Mouse (Mus musculus) left cerebral cortex, postnatal 10 days (tissue): ENCODE measurements around the gene Cmpk2. TPM values are rescaled to one million over a fixed set of nuclear protein-coding genes. Genes with fewer than 3 reads are reported as not detected.
"Not testable (repeated sequence)": the region's sequence is repeated elsewhere in the genome, so short reads cannot be mapped to it uniquely, and the experiment has no call there.

Experiments
- DNase-seq, 2 experiments: peaks; one replicate each; pipeline ENCODE4 v3.0.0; 2021 to 2022; ENCODE audit warnings: low spot score in 2 of 2, mixed read lengths in 1 of 2; ENCODE audit errors: extremely low spot score in 1 of 2
- intact Hi-C: fragments of 180-260 bp; cut with DNase I; formaldehyde crosslinking; loops from one replicate; pipeline ENCODE4 v1.15.1; 2025
- total RNA-seq, 2 experiments: library from RNA; stranded (reverse); gene quantifications; 2 replicates each; pipeline ENCODE4 v1.2.3; 2021

Gene Cmpk2
- total RNA-seq, 2 experiments from 2014 or later: 23.6 to 23.8 TPM

- no peak for DNase-seq
- intact Hi-C loops: no loop called here
These were observed 4.7 kb downstream of the Cmpk2 start for GRCm38 (mm10) chr12:26473746-26474145.

DNA sequence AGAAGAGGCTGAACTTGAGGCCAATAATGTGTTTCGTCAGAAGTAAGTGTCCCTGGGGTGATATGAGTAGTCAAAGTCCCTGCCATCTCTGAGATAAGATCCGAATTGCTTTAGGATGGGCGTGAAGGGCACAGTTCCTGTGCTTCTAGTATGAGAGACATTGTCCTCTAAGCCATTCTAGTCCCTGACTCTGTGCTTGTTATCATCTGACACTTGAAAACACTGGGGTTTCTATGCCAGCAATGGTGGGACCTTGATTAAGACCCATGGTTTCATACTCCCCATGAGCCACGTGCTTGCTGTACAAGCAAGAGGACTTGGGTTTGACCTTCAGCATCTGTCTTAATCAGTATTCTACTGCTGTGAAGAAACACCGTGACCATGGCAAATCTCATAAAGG lies 8.2 kb downstream of the Cmpk2 start:
- intact Hi-C loops: no loop called here
- no peak for DNase-seq

GRCm38 (mm10) chr12:26478196-26479004 lies 9.4 kb downstream of the Cmpk2 start:
- DNase-seq: no peak
- intact Hi-C loops: no loop called here

GRCm38 (mm10) chr12:26485738-26486580 lies 17.0 kb downstream of the Cmpk2 start:
- intact Hi-C loops: not testable (repeated sequence)

GRCm38 (mm10) chr12:26487874-26488616 lies 19.0 kb downstream of the Cmpk2 start:
- DNase-seq: peak in 1 of 2 experiments; percentile 72
- intact Hi-C loops: no loop called here

More at GRCm38 (mm10) chr12:26485738-26486580, 17.0 kb downstream of the Cmpk2 start:
- DNase-seq: not testable (repeated sequence)

GRCm38 (mm10) chr12:26488617-26489274 lies 19.7 kb downstream of the Cmpk2 start:
- intact Hi-C loops: no loop called here
- no peak for DNase-seq

DNA sequence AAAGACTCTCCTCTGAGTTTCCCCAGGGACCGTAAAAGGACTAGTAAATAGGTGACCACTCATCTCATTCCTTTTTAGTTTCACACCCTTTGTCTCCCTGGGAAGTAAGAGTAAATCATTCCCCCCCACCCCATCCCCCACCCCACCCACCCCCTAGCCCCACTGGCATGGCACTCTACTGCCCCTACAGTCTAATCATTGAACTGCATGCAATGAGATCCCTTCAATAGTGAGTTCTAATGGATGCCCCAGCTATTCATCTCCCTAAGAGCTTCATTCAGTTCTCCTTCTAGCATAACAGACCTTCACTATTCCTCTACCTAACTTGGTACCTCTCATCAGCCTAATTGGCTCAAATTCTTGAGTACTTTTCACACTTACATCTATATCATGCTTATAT lies 20.9 kb downstream of the Cmpk2 start:
- intact Hi-C loops: no loop called here
- no peak for DNase-seq

DNA sequence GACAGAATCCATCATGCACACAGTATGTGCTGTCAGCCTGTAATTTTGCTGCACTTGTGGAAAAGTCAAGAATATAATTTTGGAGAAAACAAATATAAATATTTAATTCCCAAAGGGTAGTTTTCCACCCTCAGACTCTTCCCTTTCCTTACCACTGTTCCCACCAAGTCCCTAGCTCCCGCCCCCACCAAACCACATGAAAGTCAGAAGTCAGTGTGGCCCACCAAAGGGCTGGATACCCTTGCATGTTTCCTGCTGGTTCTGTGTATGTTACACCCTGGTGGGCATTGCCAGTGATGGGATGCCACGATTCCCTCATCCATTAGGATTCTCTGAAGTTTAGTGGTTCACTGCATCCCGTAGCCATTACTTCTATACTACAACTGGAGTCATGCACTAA lies 32.0 kb downstream of the Cmpk2 start:
- no peak for DNase-seq
- intact Hi-C loops: no loop called here

DNA sequence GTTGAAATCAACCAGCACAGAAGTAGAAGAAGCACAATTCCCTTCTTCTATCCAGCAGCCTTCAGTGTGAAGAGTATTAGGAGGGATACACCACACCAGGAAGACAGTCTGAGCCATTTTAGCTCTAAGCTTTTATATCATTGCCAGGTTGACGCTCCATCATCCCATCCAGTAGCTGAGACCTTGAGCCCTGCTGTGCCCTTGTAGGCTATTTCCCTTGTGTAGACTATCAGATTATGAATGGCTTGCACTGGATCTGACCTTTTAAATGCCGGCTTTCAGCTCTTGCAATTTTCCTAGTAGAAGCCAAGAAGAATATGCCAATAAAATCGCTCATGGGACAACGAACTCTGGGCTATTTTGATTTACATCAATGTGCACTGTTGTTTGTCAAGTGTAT lies 42.0 kb downstream of the Cmpk2 start:
- intact Hi-C loops: no loop called here
- DNase-seq: no peak

DNA sequence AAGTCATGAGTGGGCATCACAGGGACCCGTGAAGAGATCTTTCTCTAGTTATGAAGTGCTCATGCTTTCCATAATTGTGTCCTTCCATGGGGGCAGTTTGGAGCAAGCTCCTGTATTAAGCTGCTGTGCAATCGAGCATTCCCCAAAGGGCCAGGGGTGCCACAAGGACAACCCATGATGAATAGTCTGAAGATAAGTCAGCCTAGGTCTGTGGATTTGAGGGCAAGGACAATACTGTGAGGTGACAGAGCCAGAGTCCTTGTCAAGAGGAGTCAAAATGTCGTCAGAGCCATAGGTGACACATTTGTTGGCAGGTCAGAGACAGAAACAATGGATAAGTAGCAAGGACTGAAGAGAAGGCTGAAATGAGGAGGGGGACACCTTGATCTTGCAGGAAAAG lies 49.2 kb downstream of the Cmpk2 start:
- no peak for DNase-seq
- intact Hi-C loops: no loop called here

DNA sequence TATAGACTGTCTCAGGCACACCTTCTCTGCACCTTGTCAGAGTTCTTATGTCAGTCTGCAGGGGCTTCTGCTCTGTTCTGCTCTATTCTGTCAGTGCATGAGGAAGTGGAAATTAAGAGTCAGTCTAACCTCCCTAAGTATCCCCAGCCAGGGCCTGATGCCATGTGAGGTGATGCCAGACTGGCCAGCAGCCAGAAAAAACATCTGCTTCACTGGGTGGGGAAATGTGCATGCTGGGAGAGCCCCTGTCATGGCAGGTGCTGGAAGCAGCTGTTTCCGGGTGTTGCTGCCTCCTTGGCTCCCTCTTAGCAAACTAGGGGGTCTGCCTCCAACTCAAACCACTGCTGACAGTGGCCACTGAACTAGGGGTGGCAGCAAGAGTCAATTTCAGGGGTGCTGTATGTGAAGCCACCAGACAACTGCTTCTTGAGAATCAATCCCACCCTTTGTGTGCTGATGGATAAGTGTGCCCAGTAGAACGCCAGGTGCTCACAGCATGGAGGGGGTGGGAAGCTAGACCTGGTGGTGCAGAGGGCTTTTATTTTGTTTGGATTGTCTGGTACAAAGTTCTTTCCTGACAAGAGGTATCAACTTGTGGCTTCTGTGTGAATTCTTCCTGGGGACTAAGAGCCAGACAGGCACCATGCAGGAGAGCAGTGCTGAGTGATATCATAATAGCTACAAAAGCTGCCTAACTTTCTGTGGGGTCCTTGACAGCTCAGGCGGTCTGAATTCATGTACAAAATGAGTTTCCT lies 56.1 kb downstream of the Cmpk2 start:
- intact Hi-C loops: no loop called here
- DNase-seq: peak; percentile 45 to 77

DNA sequence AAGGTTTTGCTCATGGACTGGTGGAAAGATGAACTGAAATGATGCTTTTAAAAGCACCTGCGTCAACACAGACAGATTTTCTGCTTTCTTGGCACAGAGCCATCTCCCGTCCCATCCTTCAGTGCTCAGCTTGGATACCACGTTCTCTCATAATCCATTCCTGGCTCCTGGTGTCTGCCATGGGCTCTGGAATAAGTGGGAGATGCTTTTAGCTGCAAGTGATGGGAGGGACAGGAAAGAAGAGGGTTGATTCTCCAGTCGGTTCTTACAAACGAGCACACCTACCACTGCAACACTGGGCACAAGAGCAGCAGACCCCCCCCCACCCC lies 56.7 kb downstream of the Cmpk2 start:
- intact Hi-C loops: no loop called here
- DNase-seq: peak; percentile 32 to 40

Other genes starting within 250 kb of the Cmpk2 start
- 10 to 100 TPM; 37.2 to 37.7 TPM for gene Rnf144a, start 54.0 kb upstream of the Cmpk2 start, total RNA-seq
- under 1 TPM; 0.32 to 0.54 TPM for gene Rsad2, start 12.8 kb upstream of the Cmpk2 start, total RNA-seq